Mouse (Mus musculus) urinary bladder, postnatal 36 days (tissue): ENCODE data around the gene Mettl6.
"Not testable (repeated sequence)": the region's sequence is repeated elsewhere in the genome, so short reads cannot be mapped to it uniquely, and the experiment has no call there.

Source experiments
- DNase-seq, 2 experiments: peaks; one replicate each; pipeline ENCODE4 v3.0.0; 2022; ENCODE audit warnings: low spot score in 2 of 2, mixed read lengths in 1 of 2

The Mettl6 gene

DNA sequence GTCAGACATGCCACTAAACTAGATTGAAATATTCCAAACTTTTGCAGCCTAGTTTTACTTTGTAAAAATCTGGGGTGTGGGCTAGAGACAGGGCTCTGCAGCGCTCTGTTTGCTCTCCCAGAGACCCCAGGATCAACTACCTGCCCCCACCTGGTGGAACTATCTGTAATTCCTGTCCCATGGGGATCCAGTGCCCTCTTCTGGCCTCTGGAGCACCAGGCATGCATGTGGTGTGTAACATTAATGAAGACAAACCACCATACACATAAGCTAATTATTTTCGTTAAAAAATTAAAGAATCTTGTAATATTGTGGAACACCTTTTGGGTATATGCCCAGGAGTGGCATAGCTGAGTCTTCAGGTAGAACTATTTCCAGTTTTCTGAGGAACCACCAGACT is 21.5 kb downstream of the Mettl6 start:
- no peak for DNase-seq

DNA sequence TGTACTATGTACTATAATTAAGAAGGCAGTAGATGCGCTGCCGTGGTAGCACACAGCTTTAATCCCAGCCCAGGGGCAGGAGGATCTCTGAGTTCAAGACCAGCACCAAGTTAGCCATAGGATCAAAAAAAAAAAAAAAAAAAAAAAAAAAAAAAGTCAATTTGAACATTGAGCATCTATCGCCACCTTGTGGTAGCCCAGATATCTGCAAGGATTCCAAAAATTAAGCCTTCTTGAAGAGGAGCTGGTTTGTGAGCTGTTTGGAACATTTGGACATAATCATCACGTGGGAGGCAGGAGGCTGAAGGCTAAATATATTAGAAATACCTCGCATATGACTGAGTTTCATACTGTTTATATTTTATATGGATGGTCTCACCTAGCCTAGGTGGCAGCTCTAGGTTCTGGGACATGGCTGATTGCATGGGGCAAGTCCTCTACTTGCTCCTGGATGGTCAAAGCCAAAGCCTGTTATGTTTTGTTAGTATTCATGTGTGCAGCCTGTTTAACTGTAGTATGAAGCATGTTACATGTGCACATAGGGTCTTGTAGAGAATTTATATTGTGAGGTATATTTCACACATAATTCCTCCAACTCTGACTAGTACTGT is 22.3 kb downstream of the Mettl6 start:
- peak; percentile 17 to 29 for DNase-seq

DNA sequence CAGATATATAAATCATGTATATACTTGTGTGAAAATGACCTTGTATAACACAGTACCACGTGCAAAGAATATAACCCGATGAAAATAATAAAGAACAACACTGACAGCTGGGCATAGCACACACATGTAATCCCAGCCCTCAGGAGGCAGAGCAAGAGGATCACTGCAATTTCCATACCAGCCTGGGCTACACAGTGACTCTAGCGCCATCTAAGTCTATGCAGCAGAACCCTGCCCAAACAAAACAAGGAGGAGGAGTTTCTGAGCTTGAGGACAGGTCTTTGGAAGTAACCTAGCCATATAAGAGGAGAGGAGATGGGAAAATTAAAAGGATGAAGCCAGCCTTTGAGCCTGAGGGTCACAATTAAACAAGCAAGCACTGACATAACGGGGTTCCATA is 25.1 kb downstream of the Mettl6 start:
- no peak for DNase-seq

DNA sequence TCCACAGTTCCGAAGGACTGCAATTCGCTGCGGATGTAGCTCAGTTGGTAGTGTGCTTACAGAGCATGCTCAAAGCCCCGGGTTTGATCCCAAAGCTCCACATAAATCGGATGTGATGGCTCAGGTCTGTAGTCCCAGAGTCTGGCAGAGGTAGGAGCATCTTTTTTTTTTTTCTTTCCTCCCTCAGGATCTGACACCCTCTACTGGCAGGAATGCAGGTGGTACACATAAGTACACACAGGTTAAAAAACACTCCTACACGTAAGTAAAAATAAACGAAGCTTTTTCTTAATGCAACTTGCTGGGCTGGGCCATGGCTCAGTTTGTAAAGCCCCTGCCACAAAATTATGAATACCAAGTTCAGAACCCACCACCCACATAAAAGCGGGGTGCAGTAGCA is 30.7 kb downstream of the Mettl6 start:
- DNase-seq = no peak

DNA sequence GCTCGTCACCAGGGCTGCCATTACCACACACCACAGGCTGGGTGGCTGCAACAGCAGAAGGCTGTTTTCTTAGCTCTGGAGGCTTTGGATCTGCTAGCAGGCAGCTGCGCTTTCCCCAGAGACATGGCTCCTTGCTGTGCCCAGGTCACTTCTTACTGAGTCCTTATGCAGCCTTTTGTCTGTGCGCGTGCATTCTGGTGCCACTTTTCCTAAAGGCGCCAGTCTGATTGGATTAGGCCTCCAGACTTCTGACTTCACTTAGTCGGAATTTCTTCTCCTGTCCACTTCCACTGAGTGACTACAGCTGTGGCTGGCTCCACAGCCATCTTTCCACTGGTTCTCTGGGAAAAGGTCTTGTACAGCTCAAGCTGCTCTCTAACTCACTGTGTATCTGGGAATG is 32.0 kb downstream of the Mettl6 start:
- DNase-seq = peak; percentile 12 to 20

DNA sequence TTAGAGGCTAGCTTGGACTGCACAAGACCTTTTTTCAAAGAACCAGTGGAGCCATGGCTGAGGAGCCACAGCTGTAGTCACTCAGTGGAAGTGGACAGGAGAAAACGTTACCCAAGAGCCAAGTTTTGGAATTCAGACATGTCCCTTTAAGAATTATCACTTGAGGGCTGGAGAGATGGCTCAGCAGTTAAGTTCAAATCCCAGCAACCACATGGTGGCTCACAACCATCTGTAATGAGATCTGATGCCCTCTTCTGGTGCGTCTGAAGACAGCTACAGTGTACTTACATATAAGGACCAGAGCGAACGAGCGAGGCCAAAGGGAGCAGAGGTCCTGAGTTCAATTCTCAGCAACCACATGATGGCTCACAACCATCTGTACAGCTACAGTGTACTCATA is 32.6 kb downstream of the Mettl6 start:
- not testable (repeated sequence) for DNase-seq

DNA sequence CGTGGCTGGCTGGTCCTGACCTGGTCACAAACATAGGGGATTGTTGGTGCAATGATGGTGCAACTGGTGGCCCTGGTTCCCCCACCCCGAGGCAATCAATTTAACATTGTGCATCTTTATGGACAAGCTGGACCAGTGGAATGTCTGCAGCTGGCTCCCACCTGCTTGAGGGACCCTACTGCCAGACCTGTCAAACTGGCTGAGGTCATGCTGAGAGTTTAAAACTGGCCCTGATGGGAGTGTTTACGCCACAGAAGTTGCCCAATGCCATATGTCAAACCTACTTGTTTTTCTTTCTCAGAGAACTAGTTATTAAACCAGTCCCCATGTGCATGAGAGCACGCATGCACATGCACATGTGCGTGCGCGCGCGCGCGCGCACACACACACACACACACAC is 36.8 kb downstream of the Mettl6 start:
- DNase-seq = peak in 1 of 2 experiments; percentile 39

DNA sequence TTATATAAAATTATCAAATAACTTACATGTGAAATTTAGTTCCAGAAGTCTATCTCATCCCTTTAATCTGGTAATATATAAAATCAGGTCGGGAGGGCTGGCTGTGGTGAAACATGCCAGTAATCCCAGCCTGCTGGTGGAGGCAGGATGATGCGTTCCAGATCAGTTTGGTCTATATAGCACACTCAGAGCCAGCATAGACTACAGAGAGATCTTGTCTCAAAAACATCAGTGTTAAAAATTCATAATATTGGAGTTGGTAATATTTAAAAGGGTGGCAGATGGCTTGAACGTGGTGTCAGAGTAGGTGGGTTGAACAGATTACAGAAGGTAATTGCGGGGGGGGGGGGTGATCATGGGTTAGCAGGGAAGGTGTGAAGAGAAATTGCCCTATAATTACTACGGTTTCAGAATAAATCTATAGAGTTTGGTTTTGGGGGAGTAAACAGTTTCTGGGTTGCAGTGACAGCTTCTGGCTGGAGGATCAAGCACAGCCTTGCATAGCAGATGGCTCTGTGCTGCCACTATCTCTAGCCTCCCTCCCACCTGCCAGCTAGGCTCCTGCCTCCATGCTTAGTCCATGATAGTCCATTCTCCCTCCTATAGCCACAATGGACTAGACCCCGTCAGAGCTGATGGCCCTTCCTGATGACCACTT is 38.6 kb downstream of the Mettl6 start:
- DNase-seq = no peak

DNA sequence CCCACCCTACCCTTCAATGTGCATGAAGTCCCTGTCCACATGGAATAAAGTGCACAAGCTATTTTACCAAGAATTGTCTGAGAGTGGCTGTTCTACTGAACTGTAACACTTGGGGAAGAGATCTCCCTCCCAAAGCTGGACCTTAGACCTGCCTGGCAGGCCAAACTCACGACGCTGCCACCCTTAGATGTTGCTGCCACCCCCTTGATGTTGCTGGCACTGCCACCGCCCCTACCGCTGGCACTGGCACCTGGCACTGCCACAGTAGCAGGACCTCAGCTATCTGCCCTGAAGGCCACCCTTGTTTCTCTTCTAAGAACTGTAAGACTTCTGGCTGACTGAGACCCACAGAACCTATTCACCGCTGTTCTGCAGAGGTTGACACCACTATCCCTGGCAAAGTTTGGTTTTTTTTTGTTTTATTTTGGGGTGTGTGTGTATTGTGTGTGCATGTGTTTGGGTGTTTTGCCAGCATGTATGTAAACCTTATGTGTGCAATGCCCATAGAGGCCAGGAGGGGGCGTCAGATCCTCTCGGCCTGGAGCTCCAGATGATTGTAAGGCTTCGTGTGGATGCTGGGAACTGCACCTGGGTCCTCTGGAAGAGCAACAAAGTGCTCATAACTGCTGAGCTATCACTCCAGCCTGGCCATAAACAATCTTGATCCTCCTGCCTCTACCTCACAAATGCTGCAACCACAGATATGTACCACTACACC is 39.8 kb downstream of the Mettl6 start:
- DNase-seq = peak in 1 of 2 experiments; percentile 34

DNA sequence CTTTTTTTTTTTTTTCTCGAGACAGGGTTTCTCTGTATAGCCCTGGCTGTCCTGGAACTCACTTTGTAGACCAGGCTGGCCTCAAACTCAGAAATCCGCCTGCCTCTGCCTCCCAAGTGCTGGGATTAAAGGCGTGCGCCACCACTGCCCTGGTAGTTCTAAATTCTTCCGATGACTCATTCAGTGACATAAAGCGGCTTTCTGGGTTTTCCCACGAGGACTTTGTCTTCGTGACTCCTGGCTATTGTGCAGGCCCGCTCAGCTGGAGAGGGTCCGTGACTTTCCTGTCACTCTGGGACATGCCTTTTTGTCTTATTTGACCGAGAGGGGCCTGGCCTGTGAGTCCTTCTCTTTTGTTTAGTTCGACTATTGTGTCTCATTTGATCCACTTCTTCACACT is 40.9 kb downstream of the Mettl6 start:
- not testable (repeated sequence) for DNase-seq

DNA sequence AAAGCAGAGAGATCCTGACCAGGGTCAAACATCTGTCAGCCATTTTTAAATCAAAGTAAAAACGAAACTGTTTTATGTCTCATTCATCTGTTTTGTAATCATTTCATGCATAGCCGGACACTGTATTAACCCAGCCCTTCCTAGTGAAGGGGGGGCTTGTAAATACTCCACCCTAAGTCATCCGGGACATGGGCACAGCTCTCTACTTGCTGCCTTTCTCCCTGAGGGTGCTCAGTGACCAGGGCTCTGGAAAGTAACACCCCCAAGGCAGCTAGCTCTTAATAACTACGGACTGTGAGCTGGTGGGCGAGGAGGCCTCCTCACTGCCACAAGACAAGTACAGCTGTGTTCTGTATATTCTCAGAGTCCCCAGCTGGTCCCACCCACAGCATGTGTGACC is 45.8 kb downstream of the Mettl6 start:
- no peak for DNase-seq

DNA sequence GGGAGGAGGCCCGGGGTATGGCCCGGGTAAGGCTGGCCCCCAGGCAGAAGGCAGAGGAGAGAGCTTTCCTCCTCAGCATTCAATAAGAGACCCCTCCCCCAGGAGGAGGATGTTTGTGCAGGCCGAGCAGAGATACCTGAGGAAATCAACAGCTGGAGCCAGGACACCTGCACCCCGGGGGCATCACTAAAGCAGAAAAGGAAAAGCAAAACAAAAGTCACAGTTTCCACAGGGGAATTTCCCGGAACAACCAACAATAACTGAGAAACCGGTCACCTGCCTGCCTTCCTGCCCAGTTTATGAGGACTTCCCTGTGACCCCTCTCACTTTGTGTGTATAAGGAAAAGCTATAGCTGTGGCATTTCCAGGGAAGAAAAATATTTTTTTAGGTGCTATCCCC is 51.2 kb downstream of the Mettl6 start:
- DNase-seq = no peak

DNA sequence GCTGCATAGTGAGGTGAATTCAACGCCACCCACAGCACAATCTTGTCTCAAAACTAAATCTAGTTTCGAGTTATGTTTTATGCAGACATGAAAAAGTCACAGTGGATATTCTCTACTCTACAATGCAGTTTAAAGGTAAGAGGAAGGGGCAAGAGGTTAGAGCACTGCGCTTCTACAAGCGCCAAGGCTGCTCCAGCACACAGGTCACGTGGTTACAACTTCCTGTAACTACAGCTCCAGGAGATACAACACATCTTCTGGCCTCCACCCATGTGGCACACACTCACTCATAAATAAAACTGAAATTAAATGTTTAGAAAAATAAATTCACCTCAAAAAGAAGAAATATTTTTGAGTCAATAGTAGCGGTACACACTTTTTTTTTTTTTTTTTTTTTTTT is 54.1 kb downstream of the Mettl6 start:
- DNase-seq = no peak

DNA sequence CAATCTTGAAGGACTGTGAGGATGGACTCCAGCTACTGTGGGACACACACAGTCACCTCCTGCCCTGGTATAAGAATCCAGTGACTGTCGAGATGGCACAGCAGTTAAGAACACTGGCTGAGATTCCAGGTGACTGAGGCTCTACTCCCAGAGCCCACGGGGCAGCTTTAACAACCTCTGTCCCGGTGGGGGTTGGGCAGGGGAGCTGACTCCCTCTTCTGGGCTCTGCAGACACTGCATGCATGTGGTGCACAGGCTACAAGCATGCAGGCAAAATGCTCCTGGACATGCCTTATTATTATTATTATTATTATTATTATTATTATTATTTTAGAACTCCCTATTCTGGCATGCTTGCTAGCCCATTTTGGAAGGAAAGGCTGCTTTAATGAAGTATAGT is 54.6 kb downstream of the Mettl6 start:
- no peak for DNase-seq

DNA sequence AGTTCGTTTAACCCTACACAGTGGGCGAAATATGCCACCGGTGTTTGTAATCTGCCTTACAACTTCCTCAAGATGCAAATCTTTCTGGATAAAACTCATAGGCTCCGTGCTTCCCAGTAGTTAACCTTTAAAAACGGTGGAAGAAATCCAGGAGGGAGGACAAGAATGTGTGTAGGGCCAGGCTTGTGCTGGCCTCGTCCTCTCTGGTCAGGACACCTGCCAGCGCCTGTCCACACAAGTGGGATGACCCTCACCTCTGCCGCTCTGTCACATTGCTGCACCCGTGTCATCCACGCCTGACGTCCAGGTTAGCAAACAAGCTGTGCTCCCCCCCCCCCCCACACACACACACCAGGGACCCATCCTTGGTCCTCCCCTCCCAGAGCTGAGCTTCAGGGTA is 55.6 kb downstream of the Mettl6 start:
- DNase-seq = no peak

DNA sequence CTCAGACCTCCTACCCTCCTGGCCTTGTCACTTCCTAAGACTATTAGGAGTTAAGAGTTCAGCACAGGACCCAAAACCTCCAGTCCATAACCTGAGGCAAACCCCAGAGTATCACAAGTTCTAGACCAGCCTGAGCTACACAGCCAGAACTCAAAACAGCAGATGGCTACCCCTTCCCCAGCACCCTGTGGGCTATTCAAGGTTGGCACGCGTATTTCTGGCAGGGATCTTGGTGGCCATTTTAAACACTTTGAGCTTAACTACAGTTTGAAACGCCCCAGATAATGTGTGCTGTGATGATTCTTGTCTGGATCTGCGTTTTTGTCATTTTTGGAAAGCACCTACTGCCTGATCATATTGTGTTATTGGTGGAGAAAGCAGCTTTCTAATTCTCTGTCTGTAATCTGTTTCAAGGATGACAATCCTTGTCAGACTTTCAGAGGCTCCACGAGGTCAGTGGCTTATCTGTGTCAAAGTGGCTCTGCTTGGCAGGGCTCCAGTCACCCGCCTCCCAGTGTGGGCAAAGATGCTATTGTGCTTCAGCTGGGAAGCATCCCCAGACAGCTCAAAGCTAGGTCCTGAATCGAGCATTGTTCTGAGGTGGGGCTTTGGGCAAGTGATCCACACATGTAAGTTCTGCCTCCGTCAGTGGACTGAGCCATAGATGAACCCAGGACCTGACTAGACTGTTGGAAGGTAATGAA is 56.9 kb downstream of the Mettl6 start:
- no peak for DNase-seq

DNA sequence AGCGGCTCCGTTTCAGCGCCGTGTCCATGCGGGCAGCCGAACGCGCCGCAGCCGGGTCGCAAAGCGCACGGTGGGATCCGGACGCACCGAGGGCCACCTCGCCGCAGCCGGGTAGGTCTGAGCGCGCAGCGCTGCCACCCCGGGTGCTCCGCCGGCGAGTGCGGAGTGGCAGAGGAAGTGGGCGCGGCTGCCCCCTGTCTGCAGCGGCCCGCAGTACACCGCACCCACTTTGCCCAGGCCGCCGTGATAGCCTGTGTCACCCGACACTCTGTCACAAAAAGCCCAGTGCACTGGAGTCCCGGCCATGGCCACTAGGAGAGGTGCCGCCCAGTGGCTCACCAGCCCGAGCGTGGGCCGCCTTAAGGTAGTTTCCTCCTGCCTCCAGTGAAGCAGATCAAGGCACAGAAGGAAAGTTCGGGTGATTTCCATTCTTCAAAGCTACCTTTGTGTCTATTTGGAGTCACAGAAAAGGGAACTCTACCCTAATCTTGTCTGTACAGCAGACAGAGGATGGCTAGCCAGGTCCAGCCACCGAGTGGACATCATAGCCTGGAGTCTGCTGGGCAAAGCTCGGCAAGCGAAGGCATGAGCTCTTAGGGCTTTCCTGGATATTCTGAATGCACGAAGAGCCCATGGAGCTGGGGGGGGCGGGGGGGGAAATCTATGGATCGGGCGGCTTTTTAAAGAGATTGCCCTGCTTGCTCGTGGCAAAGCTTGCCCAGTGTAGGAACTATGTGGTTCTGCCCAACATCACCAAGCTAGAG is 58.7 kb downstream of the Mettl6 start, which contains the start of gene Sh3bp5:
Gene Sh3bp5, minus strand, starts transcription at position 149 of the 764 bp plus-strand sequence.
- DNase-seq = peak; percentile 88 to 94

DNA sequence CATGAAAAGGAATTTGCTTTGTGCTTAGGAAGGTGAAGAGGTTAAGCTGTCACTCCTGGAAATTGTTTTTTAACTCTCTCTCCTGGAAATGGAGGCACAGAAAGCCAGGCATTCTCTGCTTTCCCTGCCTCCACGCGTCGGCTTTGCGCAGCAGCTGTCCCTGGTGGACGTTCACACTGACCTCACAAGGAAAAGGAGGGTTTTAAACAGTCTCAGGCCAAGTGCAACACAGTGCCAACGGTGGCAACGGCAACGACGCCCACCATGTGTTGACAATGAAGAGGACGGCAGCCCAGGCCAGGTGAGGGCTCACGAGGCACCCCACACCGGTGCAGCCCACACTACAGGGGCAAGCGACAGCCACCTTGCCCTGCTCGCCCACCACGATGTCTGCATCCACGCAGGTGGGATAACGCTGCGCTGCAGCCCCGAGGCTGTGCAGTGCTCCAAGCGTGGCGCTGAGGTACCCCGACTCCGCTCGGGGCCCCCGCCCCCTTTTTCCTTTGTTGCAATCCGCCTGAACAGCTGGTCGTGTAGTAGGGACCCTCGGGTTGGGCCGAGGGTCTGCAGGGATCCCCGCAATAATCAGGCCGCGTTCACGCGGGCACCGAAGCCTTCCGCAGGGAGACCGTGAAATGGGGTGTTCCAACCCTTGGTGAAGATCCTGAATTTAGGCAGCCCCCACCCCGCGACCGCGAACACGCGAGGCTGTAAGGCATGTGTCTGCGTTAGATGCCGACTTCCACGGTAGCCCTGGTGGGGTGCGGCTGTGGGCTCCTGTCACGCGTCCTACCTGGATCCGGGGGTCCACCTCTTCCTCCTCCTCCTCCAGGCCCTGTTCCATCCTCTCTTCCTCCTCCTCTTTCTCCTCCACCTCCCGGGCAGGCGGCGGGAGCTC is 59.6 kb downstream of the Mettl6 start:
- no peak for DNase-seq

DNA sequence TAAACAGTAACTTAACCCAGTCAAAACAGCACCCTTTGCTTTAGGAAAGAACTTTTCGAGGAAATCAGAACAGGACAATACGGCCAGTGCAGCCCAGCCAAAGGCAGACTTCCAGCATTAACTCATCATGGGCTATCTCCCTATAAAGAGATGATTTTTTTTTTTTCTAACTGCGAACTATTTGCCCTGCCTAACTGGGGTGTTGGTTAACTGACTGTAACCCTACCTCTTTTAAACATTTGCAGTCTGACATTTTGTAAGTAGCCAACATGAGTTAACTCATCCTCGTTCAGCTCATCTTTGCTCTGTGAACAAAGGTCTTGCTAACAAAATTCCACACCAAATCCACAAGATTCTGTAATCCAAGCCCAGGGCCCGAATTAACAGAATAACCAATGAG is 60.4 kb downstream of the Mettl6 start:
- DNase-seq = no peak

DNA sequence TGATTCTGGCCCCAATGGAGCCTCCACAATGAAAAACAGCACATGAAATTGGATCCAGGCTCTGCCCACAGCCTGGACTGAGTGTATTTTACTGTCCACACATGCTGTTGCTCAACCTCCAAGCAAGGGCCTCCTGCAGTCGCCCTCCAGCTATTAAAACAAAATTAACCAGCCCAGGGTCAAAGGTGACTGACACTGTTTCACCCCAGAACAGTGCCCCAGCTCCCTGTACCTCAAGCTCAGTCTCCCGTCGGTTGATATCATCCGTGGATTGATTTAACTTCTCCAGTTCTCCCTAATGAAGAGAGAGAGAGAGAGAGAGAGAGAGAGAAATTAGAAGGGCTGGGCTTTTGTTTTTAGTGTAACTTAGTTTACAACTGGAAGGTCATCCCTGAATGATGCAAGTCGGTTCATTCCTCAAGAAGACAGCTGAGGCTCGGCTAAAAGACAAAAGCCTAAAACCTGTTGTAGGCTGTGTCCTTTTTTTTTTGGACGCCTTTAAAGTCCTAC is 60.9 kb downstream of the Mettl6 start:
- DNase-seq = peak in 1 of 2 experiments; percentile 53
